Mouse (Mus musculus) neural tube, embryonic 10.5 days (tissue): ENCODE data around the gene Cd300lg.

ENCODE experiments used
- DNase-seq: peaks from one replicate; pipeline ENCODE4 v3.0.0-alpha.2; 2017; ENCODE audit warnings: low spot score; ENCODE audit errors: extremely low spot score

The Cd300lg gene

DNA sequence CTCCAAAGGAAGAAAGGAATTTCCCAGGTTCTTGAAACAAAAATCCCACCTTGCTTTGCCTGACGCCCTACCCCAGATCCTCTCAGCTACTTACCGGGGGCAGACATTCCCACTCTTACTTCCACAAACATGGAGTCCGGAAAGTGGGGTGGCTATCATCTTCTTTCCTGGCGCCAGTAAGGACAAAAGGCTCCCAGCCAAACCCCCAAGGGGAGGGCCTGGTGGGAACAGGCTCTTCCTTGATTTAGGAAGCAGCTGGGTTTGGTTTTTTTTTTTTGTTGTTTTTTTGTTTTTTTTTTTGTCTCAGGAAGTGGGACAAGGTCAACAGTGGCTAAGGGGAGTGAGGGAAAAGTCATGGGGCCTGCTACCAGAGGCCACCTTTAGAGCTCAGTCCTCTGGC lies 10.2 kb downstream of the Cd300lg start:
- no peak for DNase-seq

DNA sequence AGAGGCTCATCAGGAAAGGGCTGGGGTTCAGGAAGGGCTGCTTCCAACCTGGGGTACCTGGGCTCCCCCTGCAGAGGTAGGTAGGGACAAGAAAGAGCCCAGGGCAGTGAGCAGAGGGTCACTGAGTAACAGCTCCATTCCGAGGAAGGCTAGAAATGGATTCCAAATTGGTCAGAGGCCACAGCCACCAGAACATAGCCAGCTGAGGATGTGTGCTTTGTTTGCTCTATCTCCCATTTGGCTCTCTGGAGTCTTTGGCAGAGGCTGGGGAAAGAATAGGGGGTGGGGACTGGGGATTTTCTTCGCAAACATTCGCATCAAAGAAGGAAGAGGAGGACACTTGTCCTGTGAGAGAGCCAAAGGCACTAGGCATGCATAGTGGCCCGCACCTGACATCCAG lies 10.6 kb downstream of the Cd300lg start:
- no peak for DNase-seq

DNA sequence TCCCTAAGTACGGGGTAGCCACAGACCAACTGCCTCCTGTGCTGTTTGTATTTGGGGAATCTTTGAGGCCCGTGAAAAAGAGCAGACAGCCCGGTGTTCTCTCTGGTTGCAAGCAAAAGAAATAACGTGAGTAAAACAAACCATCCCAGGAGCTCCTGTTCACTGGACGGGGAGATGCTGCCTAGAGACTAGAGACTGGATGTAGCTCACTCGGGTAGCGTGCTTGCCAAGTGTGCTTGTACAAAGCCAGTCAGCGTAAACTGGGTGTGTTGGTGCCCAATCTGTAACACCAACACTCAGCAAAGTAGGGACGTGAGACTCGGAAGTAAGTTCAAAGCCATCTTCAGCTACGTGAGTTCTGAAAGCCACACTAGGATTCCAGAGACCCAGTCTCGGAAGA lies 11.4 kb downstream of the Cd300lg start:
- no peak for DNase-seq

DNA sequence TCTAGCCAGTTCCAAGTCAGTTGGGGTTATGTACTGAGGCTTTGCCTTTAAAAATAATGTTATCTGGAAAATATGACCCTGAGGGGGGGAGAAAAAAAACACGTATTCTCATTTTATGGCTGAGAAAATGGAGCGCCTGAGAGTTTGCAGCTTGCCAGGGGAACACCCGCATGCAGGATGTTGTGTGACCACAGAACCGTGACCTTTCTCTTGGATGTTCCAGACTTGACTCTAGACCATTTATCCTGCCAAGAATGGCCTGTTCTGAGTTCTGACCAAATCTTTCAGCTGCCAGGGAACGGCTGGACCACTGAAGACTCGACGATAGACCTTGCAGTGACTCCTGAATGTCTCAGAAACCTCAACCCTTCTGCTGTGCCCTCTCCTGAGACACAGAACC lies 11.9 kb downstream of the Cd300lg start:
- no peak for DNase-seq

DNA sequence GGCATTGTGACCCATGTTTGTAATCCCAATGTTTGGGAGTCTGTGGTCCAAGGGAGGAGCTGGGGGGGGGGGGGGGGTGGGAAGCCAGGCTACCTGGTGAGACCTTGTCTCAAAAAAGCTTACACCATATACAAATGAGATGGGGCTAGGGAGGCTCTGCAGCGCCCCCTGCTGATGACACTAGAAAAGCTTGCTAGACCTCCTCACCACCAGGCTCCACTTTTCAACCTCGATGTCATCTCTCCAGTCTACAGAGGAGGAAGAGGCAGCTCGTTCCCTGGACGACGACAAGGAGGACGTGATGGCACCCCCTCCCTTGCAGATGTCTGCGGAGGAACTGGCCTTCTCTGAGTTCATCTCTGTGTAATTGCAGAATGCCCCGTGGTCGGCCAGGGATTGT lies 12.5 kb downstream of the Cd300lg start:
- peak; percentile 65 for DNase-seq

DNA sequence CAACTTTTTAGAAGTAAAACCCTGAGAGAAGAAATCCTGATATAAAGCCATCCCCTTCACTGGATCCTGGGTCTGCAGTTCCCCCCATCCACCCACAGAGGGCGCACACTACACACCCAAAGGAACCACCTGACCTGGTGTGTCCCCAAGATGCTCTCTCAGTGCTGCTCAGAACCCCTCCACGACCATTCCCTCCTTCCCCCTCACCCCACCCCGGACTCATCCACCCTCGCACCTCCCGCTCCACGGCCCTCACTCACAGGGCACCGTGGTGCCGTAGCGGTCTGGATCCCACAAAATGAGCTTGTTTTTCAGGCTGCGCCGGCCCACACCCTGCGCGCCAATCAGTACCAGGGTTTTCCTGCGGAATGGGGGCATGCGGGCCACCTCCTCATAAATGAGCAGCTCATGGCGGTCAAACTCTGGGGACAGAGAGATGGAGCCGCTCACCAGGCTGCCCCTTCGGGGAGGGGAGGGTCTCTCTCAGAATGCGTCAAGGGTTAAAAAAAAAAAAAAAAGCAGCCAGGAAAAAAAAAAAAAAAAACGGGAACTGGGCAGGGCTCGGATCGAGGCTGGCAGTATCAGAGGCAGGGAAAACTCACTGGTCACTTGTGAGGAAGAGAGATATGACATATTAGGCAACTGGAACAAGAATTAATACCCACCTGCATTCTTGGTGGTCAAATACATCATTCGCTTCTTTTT lies 20.1 kb downstream of the Cd300lg start:
- peak; percentile 87 for DNase-seq

DNA sequence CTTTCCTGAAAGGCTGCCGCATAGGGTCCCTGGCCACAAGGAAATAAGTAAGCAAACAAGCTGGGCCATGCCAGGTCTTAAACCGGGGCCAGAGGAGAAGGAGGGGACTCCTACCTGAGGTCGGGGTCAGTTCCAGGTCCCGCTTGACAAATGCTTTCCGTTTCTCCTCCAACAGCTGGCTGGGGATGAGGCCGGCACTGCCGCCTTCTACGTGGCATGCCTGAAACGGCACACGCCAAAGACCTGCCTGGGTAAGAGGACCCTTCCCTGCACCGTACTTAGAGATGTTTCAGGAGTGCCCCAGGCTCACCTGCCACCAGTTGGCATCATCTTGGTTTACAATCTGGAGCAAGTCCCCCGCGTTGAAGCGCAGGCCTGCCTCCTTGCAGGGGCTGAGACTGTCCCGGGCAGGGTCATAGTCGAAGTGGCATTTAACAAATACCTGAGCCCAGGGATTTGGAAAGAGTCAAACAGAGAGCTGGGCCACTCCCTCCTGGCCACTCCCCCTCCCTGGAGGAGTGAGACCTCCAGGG lies 20.7 kb downstream of the Cd300lg start:
- DNase-seq, result no peak

DNA sequence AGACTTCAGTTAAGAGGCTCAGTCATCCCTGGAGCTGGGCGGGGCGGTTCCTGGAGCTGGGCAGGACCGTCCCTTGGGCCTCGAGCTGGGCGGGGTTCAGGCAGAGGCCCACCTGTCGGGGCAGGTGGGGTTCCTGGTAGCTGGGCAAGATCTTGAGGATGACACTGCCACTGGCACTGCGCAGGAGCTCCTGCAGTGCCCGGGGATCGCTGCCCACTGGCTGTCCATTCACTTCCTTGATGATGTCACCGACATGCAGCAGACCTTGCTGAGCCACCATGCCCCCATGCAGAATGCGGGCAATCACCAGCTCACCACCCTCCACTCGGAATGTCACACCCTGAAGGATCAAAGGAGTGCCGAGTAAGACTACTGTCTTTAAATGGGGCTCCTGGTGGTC lies 21.8 kb downstream of the Cd300lg start:
- no peak for DNase-seq

DNA sequence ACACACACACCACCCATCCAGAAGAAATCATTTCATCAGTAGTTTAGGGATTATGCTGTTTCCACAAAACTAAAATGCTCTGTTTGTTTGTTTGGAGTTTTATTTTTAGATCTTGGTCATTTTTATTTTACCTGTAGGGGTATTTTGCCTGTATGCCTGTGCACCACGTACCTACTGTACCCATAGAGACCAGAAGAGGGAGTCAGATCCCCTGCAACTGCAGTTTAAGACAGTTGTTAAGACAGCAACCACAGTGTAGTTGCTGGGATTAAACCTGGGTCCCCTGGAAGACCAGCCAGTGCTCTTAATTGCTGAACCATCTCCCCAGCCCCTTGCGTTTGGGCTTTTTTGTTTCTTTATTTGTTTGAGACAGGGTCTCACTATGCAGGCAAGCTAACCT lies 27.7 kb downstream of the Cd300lg start:
- DNase-seq, result no peak

DNA sequence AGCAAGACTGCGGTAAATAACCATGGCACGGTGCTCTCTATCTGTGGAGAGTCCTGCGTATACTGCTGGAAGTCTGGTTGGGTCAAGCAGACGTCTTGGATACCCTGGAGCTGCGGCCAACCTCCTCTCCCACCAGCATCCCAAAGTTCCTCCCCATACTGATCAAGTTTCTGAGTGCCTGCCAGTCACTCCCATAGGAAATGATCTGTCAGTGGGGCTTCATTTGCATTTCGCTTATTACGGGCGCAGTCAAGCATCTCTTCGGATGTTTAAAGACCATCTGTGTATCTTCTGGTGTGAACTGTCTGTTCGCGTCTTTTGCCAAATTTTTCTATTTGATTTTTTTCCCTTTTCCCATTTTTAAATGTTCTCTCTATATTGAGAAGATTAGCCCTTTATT lies 28.3 kb downstream of the Cd300lg start:
- DNase-seq, result no peak

DNA sequence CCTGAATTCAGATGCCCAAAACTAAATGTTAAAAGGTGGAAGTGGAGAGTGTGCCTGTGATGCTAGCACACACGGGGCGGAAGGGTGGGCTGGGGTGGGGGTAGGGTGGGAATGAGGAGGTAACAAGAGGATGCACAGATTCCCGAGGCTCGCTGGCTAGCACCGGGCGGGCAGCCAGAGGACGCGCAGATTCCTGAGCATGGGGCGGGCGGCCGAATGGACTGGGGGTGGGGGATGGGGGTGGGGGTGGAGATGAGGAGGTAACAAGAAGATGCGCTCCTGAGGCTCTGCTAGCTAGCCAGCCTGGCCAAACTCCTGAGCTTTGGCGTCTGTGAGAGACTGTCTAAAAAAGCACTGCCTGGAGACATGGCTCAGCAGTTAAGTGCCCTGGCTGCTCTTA lies 29.1 kb downstream of the Cd300lg start:
- DNase-seq, result no peak

DNA sequence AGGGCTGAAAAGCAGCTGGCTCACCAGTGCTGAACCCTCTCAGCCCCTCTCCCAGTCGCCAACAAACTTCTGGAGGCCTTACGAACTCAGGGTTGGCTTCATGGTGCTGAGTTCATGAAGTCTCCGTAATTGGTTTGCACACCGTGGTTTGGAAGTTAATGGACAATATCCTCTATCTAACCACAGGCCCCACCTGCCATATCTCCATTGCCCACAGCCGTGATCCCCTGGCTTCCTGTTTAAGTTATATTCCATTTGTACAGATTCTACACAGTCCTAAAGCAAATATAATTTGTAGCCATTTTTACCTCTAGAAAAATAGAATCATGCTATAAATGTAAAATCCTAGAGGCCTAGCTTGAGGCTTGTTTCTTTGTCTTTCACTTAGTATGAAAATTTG lies 31.4 kb downstream of the Cd300lg start:
- DNase-seq, result no peak

DNA sequence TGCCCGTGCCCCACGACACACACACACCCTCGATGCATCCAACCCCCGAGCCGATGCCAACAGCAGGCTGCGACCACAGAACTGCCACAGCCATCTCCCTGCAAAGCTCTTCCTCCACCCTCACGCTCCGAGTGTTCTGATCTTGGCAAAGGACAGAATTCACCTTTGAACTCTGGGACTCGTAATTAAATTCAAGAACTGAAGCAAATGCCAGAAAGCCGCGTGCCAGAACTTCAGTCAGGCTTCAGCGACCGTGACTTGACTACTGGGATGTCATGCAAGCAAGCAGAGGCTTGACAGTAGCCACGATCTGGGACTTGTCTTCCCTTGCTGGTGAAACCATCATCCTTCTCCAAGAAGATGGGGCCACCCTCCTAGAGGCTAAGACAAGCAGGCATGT lies 32.4 kb downstream of the Cd300lg start:
- DNase-seq, result no peak

DNA sequence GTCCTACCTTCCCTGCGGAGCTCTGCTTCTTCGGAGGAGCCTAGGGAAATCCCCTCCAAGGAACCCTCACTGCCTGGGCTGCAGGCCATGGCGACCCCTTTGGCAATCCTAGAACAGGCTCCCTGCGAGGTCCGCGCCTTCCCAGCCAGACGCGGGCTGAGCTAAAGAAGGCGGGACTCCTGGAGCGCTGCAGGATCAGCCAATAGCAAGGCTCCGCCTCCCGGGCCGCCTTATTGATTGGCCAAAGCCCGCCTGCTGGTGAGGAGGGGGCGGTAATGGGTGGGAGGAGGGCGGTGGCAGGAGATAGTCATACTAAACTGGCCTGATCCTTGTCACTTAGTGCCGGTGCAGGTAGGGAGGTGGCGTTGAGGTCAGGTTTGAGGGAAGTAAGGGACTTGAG lies 41.0 kb downstream of the Cd300lg start:
- DNase-seq, result peak; percentile 81

DNA sequence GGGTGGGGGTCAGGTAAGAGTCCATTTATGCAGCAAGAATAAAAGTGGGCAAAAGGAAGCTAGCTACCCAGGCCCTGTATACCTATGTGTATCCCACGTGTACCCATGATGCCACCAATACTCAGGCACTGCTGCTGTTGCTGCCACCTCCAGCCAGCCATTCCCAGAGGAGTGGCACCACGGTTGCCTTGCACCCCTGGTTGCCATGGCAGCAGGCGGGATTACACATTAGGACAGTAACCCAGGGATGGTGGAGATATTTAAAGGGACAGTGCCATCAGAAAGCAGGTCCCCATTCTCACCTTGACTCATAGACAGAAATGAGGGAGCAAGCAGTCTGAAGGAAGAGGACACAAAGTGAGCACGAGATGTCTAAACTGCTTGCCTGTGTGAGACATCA lies 41.9 kb downstream of the Cd300lg start:
- no peak for DNase-seq

DNA sequence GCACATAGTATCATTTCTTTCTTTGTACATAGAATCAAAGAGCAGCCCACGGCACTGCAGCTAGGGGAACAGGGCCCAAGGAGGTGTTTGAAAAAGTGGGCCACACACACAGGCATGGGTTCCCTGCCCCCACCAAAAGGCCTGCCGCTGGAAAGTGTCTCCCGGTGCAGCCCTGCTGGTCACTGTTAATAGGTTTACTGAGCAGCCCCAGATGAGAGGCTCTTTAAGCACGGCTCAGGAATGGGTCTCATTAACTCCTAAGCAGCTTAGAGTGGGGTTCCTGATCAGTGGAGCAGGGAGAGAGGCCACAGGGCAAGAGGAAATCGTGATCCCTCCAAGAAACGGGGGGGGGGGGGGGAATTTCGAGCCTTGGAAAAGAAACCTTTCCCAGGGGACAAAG lies 42.9 kb downstream of the Cd300lg start:
- no peak for DNase-seq

DNA sequence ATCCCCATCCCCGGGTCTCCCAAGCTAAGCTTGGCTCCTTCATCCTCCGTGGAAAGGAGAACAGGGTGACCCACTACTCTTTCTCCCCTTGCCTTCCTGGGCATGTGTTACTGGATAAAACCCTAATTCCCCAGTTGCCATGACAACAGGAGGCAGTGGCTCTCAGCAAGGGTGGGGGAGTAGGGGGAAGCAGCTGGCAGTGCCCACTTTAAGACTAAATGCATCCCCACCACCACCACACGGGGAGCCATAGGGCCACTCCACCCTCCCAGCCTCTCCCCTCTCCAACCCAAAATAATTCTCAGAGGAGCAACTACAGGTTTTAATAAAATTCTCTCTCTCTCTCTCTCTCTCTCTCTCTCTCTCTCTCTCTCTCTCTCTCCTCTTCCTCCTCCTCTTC lies 45.0 kb downstream of the Cd300lg start:
- DNase-seq, result no peak

DNA sequence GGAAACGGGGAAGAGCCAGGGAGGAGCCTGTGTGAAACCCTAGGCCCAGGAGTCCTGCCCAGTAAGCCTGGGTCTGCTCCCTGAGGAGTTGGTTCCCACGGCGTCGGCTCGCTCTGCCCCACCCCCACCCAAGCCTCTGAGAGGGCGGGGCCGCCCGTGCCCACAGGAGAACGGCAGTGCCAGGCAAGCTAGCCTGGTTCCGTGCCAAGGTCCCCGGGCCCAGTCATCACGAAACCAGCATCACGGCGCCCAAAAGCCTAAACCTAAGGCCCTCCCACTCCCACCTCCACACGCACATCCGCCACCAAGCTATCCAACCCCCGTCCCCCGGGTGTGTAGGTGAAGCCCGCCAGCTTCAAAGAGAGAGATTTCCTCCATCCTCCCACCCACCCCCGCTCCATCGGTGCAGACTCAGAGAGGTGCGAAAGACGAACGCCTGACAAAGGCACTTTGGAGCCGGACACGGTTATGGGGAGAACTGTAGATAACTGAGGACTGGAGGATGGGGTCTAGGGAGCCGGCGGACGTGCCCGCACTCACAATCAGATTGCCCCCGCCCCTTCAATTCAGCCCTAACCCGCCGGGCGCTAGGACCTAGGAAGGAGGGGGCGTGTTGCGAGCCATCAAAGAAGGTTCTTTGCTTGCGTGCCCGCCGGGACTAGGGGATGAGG lies 45.9 kb downstream of the Cd300lg start:
- DNase-seq, result peak; percentile 94

DNA sequence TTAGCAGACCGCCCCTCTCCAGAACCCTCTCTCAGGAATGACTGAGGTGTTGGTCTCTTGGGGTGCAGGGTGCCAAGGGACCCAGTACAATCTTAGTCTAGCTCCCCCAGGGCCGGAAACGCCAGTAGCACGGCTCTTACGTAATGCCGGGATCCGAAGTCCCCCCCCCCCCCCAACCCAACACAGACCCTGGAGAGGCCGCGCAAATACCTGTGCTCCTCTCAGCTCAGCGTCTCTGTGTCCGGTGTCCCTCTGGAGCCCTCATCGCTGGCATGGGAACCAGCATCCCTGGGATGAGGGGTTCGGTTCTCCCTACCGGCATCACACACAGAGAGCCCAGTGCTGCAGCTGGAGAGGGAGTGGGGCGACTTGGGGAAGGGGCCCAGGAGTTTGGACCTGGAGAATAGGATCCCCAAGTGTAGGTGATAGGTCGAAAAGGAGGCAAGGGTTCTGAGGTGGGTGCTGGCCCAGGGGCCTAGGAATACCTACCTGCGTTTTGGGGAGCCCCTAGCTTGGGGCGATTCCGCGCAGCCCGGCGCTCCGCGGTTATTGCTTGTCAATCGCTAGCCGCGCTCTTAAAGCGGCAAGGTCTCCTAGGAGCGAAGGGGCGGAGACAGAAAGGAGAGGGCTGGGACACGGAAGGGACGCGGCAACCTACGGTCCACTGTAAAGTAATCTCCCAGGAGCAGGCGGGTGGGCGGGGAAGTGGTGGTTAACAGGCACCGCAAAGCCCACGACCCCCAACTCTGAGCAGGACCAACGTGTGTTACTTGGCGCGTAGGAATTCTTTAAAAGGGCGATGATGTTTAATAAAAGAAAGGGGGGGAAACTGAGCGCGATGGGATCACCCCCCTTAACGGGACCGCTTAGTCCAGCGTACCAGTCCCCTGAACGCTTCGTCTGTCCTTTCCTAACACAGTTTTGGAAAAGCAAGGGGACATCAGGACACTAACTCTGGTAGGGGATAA lies 46.9 kb downstream of the Cd300lg start, which contains the start of gene Mpp2:
TSS of gene Mpp2 (minus strand) at position 585 of the 968 bp plus-strand sequence.
- DNase-seq, result peak; percentile 85

DNA sequence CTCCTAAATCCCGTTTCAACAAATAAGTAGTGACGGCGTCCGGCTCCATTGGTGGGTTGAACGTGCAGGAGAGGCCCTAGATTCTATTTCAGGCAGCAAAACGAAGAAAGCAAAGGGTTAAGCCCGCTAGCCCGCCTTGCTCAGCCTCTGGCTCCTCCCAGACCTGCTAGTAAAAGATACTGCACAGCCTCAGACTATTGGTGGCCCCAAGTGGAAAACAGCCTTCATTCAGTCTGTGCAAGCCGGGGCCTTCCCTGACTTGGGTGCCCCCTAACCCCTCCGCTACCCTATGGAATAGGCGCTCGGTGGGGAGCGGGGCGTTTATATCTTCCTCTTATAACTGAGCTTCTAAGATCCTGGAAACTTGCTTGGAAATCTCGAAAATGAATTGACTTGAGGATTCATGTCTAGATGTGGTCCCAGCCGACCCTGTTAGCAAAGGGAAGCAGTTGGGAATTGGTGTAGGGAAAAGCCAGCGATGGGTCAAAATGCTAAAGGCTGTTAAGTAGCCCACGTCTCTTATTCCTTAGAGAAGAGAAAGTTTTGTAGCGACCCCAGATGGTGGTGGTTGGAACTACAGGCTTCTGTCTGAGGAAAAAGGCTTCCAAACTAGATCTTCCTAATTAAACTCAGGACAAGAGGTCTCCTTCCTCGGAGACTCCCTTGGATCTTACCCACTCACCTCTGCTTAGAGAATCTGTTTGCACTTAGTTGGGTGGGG lies 47.9 kb downstream of the Cd300lg start:
- peak; percentile 80 for DNase-seq

DNA sequence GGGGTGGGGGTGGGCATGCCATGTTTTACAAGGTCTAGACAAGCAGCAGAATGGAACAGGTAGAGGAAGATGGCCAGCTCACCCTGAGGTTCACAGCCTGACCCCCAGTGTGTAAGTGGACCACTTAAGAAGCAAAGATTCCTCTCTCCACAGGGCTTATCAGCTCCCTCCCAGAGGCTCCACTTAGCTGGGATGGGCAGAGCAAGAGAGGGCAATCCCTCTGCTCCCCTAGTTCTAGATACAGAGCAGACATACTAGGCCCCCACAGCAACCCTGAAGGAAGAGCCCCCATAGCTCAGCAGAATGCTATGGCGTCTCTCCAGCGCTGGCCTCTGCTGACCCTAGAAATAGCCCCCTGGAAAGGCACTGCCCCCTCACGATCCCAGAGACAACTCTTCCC lies 54.4 kb downstream of the Cd300lg start:
- no peak for DNase-seq
